Comparison of ENCODE assay signal across 8 mouse cellular contexts in genomic region chr10:127030336-127031296, GRCm38 (mm10). TPM values are rescaled to one million over a fixed set of nuclear protein-coding genes. Genes with fewer than 3 reads are reported as not detected.
DNase-seq lines count a peak whose midpoint lies in the region; ATAC-seq lines count a peak whose summit lies in the region.

Gene Tsfm (minus strand): TSS chr10:127030840.

- peak within 1 kb of the TSS; percentile 67 for H3K4me2 ChIP-seq in intestine, embryonic 14.5 days (ENCODE audit: low read length)

- no peaks in the 10 kb centered on the region for H3K4me1 ChIP-seq in intestine, embryonic 14.5 days (replicated peaks; ENCODE audit: control insufficient read depth, insufficient read depth, low read length)

- 5% methylated on average over 56 of the region's 56 CpGs for WGBS in intestine, embryonic 14.5 days

- H3K9me3 ChIP-seq in intestine, embryonic 14.5 days (ENCODE audit: control insufficient read depth, low read length) = no peaks in the 10 kb centered on the region

- H3K4me3 ChIP-seq in intestine, embryonic 14.5 days (ENCODE audit: low read depth, low read length) = peak within 1 kb of the TSS; percentile 93

- H3K9ac ChIP-seq in intestine, embryonic 14.5 days (ENCODE audit: low read length) = peak within 1 kb of the TSS; percentile 79

- ATAC-seq in intestine, embryonic 14.5 days (replicated peaks; ENCODE audit: low FRiP score, low TSS enrichment, low read depth) = peak; percentile 87

- peaks cover 38% of the 10 kb centered on the region for H3K36me3 ChIP-seq in intestine, embryonic 14.5 days (ENCODE audit: control insufficient read depth, insufficient read depth, low read length)

- peak within 1 kb of the TSS; percentile 43; the same call in 1 of the 2 replicates for H3K27ac ChIP-seq in intestine, embryonic 14.5 days (ENCODE audit: low read depth)

- H3K27me3 ChIP-seq in intestine, embryonic 14.5 days (replicated peaks; ENCODE audit: control insufficient read depth, insufficient read depth, low read length) = no peaks in the 10 kb centered on the region

- peak; percentile 94 to 98 for DNase-seq in adrenal gland, adult 18-20 months (ENCODE audit: low spot score in 2 of 2)
- DNase-seq in embryo, embryonic 11 days = peak; percentile 97
- peak; percentile 86 for DNase-seq in gastrocnemius, postnatal 25 days
- peak; percentile 94 for DNase-seq in intestine, embryonic 14.5 days (ENCODE audit: low spot score)
- peak; percentile 86 to 94 for DNase-seq in left cerebral cortex, postnatal 14 days (ENCODE audit: low spot score in 2 of 2)
- peak; percentile 94 for DNase-seq in mesoderm, embryonic 11.5 days (ENCODE audit: low read depth, low spot score)
- DNase-seq in right cerebral cortex, postnatal 36 days (ENCODE audit: low spot score in 2 of 2) = peak; percentile 74 to 82
- DNase-seq in yolk sac, embryonic 10.5 days (ENCODE audit: low spot score) = peak; percentile 85

- intact Hi-C loops in left cerebral cortex, postnatal 14 days (cut with DNase I) = loop anchor here (2.0 to 5.0 kb wide), 2 partner anchors 38 to 112 kb away; no protein-coding TSS in a partner anchor

RNA-seq across cellular contexts. Expression of gene Tsfm, which starts in this region (rescaled TPM):
- 10 to 100 TPM; 55.1 to 61.3 TPM for total RNA-seq in adrenal gland, adult 18-20 months (2021)
- 10 to 100 TPM; 20.9 TPM for total RNA-seq in gastrocnemius, postnatal 25 days (2021)
- 86.1 and 86.3 TPM in 2 replicates for polyA plus RNA-seq in intestine, embryonic 14.5 days (2014; fragmentation: Nextera tagmentation; extraction: Ambion mirVana)
- total RNA-seq in left cerebral cortex, postnatal 14 days (2021) = 10 to 100 TPM; 27.7 to 28.2 TPM

Comparison
In these comparisons a context has a peak if more than half of its experiments do, and no peak if none do; other contexts are left out.
1. Peak in every context shown above with its lines: DNase-seq, ATAC-seq, H3K4me3 ChIP-seq and H3K27ac ChIP-seq.